In genomic region chr1:43694851-43695545, GRCm38 (mm10) we compare ENCODE assay signal across 8 mouse cellular contexts. TPM values are rescaled to one million over a fixed set of nuclear protein-coding genes. Genes with fewer than 3 reads are reported as not detected.
A peak's percentile ranks its signal among the peaks of the same experiment; 100 is the strongest.
DNase-seq lines count a peak whose midpoint lies in the region; ATAC-seq and TF ChIP-seq lines count a peak whose summit lies in the region.

No protein-coding gene starts in this region.

- H3K9me3 ChIP-seq in hindbrain, postnatal 0 days (ENCODE audit: low read length) = no peaks in the 10 kb centered on the region; the same call in 1 of the 2 replicates
- H3K9me3 ChIP-seq in midbrain, embryonic 14.5 days (ENCODE audit: control insufficient read depth, low read length) = no peaks in the 10 kb centered on the region

- peak; percentile 95 for ATAC-seq in hindbrain, postnatal 0 days
- ATAC-seq in midbrain, embryonic 14.5 days (ENCODE audit: low FRiP score, low TSS enrichment) = peak; percentile 72

- intact Hi-C loops in gastrocnemius, postnatal 14 days (cut with DNase I; ENCODE audit: low total_unique reads) = no loop called here

- peak; percentile 9 to 55 for DNase-seq in adrenal gland, adult 18-20 months (ENCODE audit: low spot score in 2 of 2)
- peak; percentile 98 to 99 for DNase-seq in cerebellum, postnatal 10 days
- DNase-seq in gastrocnemius, postnatal 14 days = peak; percentile 93
- DNase-seq in hindbrain, postnatal 0 days (ENCODE audit: low spot score) = peak; percentile 93
- peak; percentile 57 to 72 for DNase-seq in left cerebral cortex, adult 18-20 months (ENCODE audit: low spot score in 2 of 2)
- DNase-seq in midbrain, embryonic 14.5 days = peak; percentile 77
- DNase-seq in urinary bladder, adult 18-20 months (ENCODE audit: low spot score in 2 of 2) = peak; percentile 3 to 42
- DNase-seq in thymus, postnatal 0 days (ENCODE audit: low spot score) = no peak

- no peaks in the 10 kb centered on the region for H3K36me3 ChIP-seq in hindbrain, postnatal 0 days (ENCODE audit: insufficient read depth, low read length)
- H3K36me3 ChIP-seq in midbrain, embryonic 14.5 days (ENCODE audit: control insufficient read depth, insufficient read depth, low read length) = no peaks in the 10 kb centered on the region

- 0 out of 2 replicates have a peak overlapping the region, but pooled peaks have one; percentile 8 for H3K4me2 ChIP-seq in hindbrain, postnatal 0 days (ENCODE audit: low read depth, low read length)
- H3K4me2 ChIP-seq in midbrain, embryonic 14.5 days (ENCODE audit: low read length) = no peak overlapping the region

- peaks cover 19% of the 10 kb centered on the region for H3K4me1 ChIP-seq in hindbrain, postnatal 0 days (ENCODE audit: insufficient read depth, low read length)
- H3K4me1 ChIP-seq in midbrain, embryonic 14.5 days (ENCODE audit: control insufficient read depth, insufficient read depth, low read length) = no peaks in the 10 kb centered on the region

- 17% methylated on average over 6 of the region's 6 CpGs for WGBS in hindbrain, postnatal 0 days
- 38% methylated on average over 6 of the region's 6 CpGs for WGBS in midbrain, embryonic 14.5 days

- H3K27ac ChIP-seq in hindbrain, postnatal 0 days = peak overlapping the region; percentile 67; the same call in 1 of the 2 replicates
- peak overlapping the region; percentile 42; the same call in 1 of the 2 replicates for H3K27ac ChIP-seq in midbrain, embryonic 14.5 days (replicated peaks; ENCODE audit: low read depth, low read length)

- H3K27me3 ChIP-seq in hindbrain, postnatal 0 days (ENCODE audit: insufficient read depth, low read length) = no peaks in the 10 kb centered on the region
- H3K27me3 ChIP-seq in midbrain, embryonic 14.5 days (ENCODE audit: control insufficient read depth, insufficient read depth, low read length) = no peaks in the 10 kb centered on the region

- no peak overlapping the region for H3K9ac ChIP-seq in hindbrain, postnatal 0 days (replicated peaks; ENCODE audit: low read length)
- H3K9ac ChIP-seq in midbrain, embryonic 14.5 days (replicated peaks; ENCODE audit: low read length) = no peak overlapping the region

- no peak overlapping the region for H3K4me3 ChIP-seq in hindbrain, postnatal 0 days (ENCODE audit: low read length)
- no peak overlapping the region for H3K4me3 ChIP-seq in midbrain, embryonic 14.5 days (replicated peaks; ENCODE audit: low read depth, low read length)

- no peak for TF ChIP-seq CTCF in hindbrain, postnatal 0 days (IDR thresholded peaks at IDR 0.05; ENCODE audit: low read depth)

RNA-seq across cellular contexts. Expression of gene 1500015O10Rik, which starts 35.4 kb away (rescaled TPM):
- 100 to 1,000 TPM; 185 to 244 TPM for total RNA-seq in adrenal gland, adult 18-20 months (2021)
- total RNA-seq in gastrocnemius, postnatal 14 days (2021) = 10 to 100 TPM; 26.6 to 28.5 TPM
- 29.8 and 36.3 TPM in 2 replicates for total RNA-seq in hindbrain, postnatal 0 days (2014; rRNA removed)
- polyA plus RNA-seq in hindbrain, postnatal 0 days (2015; fragmentation: Nextera tagmentation; extraction: Ambion mirVana) = 105 and 115 TPM in 2 replicates
- total RNA-seq in left cerebral cortex, adult 18-20 months (2021) = 1 to 10 TPM in 1 of 2 experiments, under 1 TPM in 1; 0.77 to 2.0 TPM
- 8.2 and 13.5 TPM in 2 replicates for polyA plus RNA-seq in midbrain, embryonic 14.5 days (2014; fragmentation: Nextera tagmentation; extraction: Ambion mirVana)
- 1.2 and 1.6 TPM in 2 replicates for polyA plus RNA-seq in thymus, postnatal 0 days (2015; fragmentation: Nextera tagmentation; extraction: Ambion mirVana)

Comparison
In these comparisons a context has a peak if more than half of its experiments do, and no peak if none do; other contexts are left out.
1. RNA of gene 1500015O10Rik, which starts 35.4 kb away (total RNA-seq): 185 to 244 TPM in adrenal gland, adult 18-20 months, 29.8 to 36.3 TPM in hindbrain, postnatal 0 days and 26.6 to 28.5 TPM in gastrocnemius, postnatal 14 days; 0.77 to 2.0 TPM in left cerebral cortex, adult 18-20 months; every median in the first group is over 4 times any median in the second.